Mouse (Mus musculus) hindbrain, embryonic 16.5 days (tissue): Measurements from ENCODE around the gene Ccdc7a. TPM values are rescaled to one million over a fixed set of nuclear protein-coding genes. Genes with fewer than 3 reads are reported as not detected.
"Not testable (repeated sequence)": the region's sequence is repeated elsewhere in the genome, so short reads cannot be mapped to it uniquely, and the experiment has no call there.

ENCODE experiments used
- ATAC-seq: fragments of 200-750 bp; cut with Nextera tagmentation; 2 replicates; pipeline ENCODE4 v1.8.0; 2017; ENCODE audit warnings: moderate TSS enrichment, moderate library complexity
- H3K27ac ChIP-seq: fragments of 300-500 bp; sonication (generic); 2 replicates; pipeline ENCODE4 v1.5.1; 2014; ENCODE audit warnings: low read depth, mild to moderate bottlenecking, control low read depth, low read length, moderate library complexity
- H3K27me3 ChIP-seq: fragments of 300-500 bp; sonication (generic); replicated peaks from 2 replicates; pipeline ENCODE4 v1.6.1; 2014; ENCODE audit warnings: low read length; ENCODE audit not compliant: control insufficient read depth, insufficient read depth
- H3K36me3 ChIP-seq: fragments of 300-500 bp; sonication (generic); 2 replicates; pipeline ENCODE4 v1.6.1; 2014; ENCODE audit warnings: mild to moderate bottlenecking, low read length, moderate library complexity, mixed read lengths; ENCODE audit not compliant: control insufficient read depth, insufficient read depth
- H3K4me1 ChIP-seq: fragments of 300-500 bp; sonication (generic); 2 replicates; pipeline ENCODE4 v1.6.1; 2014; ENCODE audit warnings: low read depth, low read length; ENCODE audit not compliant: control insufficient read depth, insufficient read depth
- H3K4me2 ChIP-seq: fragments of 300-500 bp; sonication (generic); 2 replicates; pipeline ENCODE4 v1.6.1; 2014; ENCODE audit warnings: mild to moderate bottlenecking, low read length, control low read depth, moderate library complexity
- H3K4me3 ChIP-seq: fragments of 300-500 bp; sonication (generic); 2 replicates; pipeline ENCODE4 v1.5.1; 2014; ENCODE audit warnings: mild to moderate bottlenecking, low read length, control low read depth, moderate library complexity
- H3K9ac ChIP-seq: fragments of 300-500 bp; sonication (generic); 2 replicates; pipeline ENCODE4 v1.6.1; 2014; ENCODE audit warnings: low read depth, mild to moderate bottlenecking, control low read depth, low read length, moderate library complexity
- H3K9me3 ChIP-seq: fragments of 300-500 bp; sonication (generic); 2 replicates; pipeline ENCODE4 v1.6.1; 2014; ENCODE audit warnings: mild to moderate bottlenecking, low read length, moderate library complexity; ENCODE audit not compliant: control insufficient read depth
- WGBS: fragments of 180-500 bp; shearing (Covaris S2); extraction: QIAGEN DNeasy Blood & Tissue Kit; methylation state at CpG from one replicate; pipeline ENCODE4 v1.1.7; 2014; 5-methylcytosine and 5-hydroxymethylcytosine counted together
- polyA plus RNA-seq: library from polyadenylated mRNA; unstranded; fragments of >200 nt; fragmentation: Nextera tagmentation; extraction: Ambion mirVana; gene quantifications from 2 replicates; pipeline ENCODE4 v1.2.1, GENCODE M21; 2015

Ccdc7a gene
- not detected in 2 replicates for polyA plus RNA-seq

DNA sequence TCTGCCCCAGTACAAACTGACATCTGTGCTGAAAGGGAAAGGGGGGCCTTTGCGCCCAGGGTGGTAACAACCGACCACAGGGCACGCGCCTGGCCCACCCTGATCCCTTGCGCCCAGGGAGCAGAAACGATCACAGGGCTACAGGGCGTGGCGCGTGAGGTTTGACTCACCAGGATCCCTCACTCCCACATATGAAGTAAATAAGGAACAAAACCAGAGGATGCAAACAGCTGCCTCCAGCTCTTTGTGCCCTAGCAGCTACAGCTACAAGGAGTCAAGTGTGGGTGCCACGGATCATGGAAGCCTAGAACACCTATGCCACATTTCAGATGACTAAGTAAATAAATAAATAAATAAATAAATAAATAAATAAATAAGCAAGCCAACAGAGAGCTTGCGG is at the start of gene Ccdc7a:
Gene Ccdc7a (minus strand): TSS at position 101 of the 400 bp plus-strand sequence.
- not testable (repeated sequence) for ATAC-seq, H3K9ac ChIP-seq
- whole genome bisulfite sequencing, result 93% methylated on average over 2 of the region's 11 CpGs

DNA sequence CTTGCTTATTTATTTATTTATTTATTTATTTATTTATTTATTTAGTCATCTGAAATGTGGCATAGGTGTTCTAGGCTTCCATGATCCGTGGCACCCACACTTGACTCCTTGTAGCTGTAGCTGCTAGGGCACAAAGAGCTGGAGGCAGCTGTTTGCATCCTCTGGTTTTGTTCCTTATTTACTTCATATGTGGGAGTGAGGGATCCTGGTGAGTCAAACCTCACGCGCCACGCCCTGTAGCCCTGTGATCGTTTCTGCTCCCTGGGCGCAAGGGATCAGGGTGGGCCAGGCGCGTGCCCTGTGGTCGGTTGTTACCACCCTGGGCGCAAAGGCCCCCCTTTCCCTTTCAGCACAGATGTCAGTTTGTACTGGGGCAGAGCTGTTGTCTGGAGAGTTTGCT is 1.5 kb upstream of the Ccdc7a start, which contains the start of gene Ccdc7b:
Gene Ccdc7b (plus strand): TSS at position 301 of the 400 bp plus-strand sequence.
- not testable (repeated sequence) for H3K27ac ChIP-seq, H3K4me2 ChIP-seq, H3K27me3 ChIP-seq, H3K36me3 ChIP-seq, H3K4me3 ChIP-seq, ATAC-seq, H3K9me3 ChIP-seq, H3K9ac ChIP-seq, H3K4me1 ChIP-seq
- WGBS, result 86% methylated on average over 1 of the region's 10 CpGs

More for the DNA sequence above, at the start of gene Ccdc7a:
- not testable (repeated sequence) for H3K4me3 ChIP-seq, H3K4me1 ChIP-seq, H3K9me3 ChIP-seq, H3K27ac ChIP-seq, H3K36me3 ChIP-seq, H3K4me2 ChIP-seq, H3K27me3 ChIP-seq

DNA sequence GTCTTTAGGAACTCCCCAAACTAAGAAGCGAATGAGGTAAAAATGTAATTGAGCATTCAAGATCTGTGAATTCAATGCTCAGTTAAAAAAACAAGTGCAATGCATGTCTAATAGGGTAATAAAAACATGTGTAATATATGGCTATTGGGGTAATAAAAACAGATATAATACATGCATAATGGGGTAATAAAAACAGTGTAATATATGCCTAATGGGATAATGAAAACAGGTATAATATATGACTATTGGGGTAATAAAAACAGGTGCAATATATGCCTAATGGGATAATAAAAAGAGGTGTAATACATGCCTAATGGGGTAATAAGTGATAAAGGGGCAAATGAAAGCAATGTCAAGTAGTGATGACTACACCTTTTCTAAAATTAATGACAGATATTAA is 73.9 kb downstream of the Ccdc7a start:
- no peak overlapping the region for H3K9ac ChIP-seq
- ATAC-seq, result no peak
- H3K4me1 ChIP-seq, result no peaks in the 10 kb centered on the region
- H3K4me3 ChIP-seq, result no peak overlapping the region
- no peaks in the 10 kb centered on the region for H3K27me3 ChIP-seq
- H3K27ac ChIP-seq, result no peak overlapping the region
- WGBS, result 93% methylated on average over 1 of the region's 1 CpGs
- no peak overlapping the region for H3K4me2 ChIP-seq
- no peaks in the 10 kb centered on the region for H3K9me3 ChIP-seq
- no peaks in the 10 kb centered on the region for H3K36me3 ChIP-seq

DNA sequence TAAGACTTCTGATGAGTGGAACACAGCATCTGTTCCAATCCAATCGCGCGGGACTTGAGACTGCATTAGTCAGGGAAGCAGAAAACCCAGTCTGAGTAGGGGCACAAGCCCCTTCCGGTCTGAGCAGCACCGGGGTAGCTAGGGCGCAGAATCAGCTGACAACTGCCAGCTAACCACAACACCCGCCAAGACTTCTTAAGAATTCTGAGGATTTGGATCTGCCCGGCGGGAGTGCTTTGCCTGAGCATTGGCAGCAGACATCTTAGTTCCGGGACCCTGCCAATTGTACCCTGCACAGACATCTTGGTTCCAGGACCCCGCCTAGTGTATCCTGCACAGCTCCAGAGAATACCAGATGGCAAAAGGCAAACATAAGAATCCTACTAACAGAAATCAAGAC is 116.4 kb downstream of the Ccdc7a start:
- not testable (repeated sequence) for H3K27ac ChIP-seq, ATAC-seq, H3K4me1 ChIP-seq, H3K9ac ChIP-seq, H3K9me3 ChIP-seq, H3K4me3 ChIP-seq, H3K4me2 ChIP-seq, H3K27me3 ChIP-seq, H3K36me3 ChIP-seq
- 85% methylated on average over 11 of the region's 11 CpGs for WGBS

DNA sequence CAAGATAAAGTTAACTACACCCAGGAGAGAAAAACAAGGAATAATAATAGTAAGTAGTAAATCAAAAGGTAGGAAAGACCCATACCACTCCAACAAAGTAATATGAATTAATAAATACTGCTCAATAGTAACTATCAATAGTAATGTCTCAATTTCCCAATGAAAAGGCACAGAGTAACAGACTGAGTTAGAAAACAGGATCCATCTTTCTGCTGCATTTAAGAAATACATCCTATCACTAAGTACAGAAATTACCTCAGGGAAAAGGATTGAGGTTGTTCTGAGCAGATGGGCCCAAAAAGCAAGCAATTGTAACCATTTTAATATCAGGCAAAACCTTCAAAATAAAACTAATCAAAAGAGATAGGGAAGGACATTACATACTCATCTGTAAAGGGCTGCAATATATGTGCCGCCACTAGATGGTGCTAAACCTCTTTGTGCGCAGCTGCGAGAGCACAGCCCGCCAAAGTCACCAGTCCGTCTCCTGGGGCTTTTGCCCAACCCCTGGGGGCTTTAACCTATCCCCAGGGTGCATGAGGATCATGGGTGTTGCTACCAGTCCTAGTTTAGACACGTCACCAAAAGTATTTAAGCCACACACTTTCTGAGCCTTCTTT is 124.2 kb downstream of the Ccdc7a start:
- not testable (repeated sequence) for H3K9ac ChIP-seq, H3K9me3 ChIP-seq, H3K27me3 ChIP-seq, H3K4me1 ChIP-seq, H3K27ac ChIP-seq, H3K4me3 ChIP-seq, H3K36me3 ChIP-seq
- 0 out of 2 replicates have a peak, but pooled peaks have one; percentile 42 for ATAC-seq
- 0% methylated on average over 6 of the region's 6 CpGs for WGBS
- H3K4me2 ChIP-seq, result peak overlapping the region; percentile 19; the same call in 1 of the 2 replicates

DNA sequence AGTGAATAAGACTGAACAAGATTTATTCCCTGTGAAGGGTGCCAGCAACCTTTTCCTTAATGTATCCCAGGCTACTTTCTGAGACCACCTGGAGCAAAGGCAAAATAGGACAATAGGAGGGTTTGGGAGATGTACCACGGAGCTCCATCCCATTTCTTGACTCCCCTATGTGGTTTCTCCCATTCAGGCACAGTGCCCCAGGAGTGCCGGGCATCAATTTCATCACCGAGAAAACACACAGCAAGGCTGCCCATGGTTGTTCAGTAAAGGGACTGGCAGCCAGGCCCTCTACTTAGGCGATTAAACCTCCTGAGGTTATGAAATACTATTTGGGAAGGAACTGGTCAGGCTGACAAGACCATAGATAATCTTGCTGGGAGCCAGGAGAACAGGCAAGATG is 131.9 kb downstream of the Ccdc7a start:
- 70% methylated on average over 4 of the region's 4 CpGs for WGBS

DNA sequence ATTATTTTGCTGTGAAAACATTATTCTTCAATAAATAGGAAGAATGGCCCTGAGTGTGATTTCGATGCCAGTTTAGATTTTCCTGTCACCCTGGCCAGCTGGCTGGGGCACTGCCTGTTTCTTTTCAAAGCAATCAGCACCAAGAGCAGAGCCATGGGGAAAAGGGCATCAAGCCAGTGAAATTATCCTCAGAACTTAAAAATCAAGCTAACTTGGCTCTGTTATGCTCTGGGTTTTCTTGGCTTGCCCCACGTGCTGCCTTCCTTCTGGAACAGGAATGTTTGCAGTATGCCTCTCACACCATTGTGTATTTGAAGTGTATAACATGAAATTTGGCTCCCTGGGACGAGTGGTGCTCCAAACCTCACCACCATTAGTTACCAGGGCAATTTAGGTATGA is 182.6 kb downstream of the Ccdc7a start:
- WGBS, result 62% methylated on average over 3 of the region's 3 CpGs
- H3K4me3 ChIP-seq, result no peak overlapping the region
- H3K9ac ChIP-seq, result no peak overlapping the region
- H3K27me3 ChIP-seq, result no peaks in the 10 kb centered on the region
- no peak overlapping the region for H3K4me2 ChIP-seq
- H3K4me1 ChIP-seq, result no peaks in the 10 kb centered on the region
- no peaks in the 10 kb centered on the region; the same call in 1 of the 2 replicates for H3K9me3 ChIP-seq
- ATAC-seq, result no peak
- H3K27ac ChIP-seq, result no peak overlapping the region
- H3K36me3 ChIP-seq, result no peaks in the 10 kb centered on the region

More for the DNA sequence above, 131.9 kb downstream of the Ccdc7a start:
- Histone ChIP-seq H3K27me3 (no peaks in the 10 kb centered on the region), H3K4me1 (no peaks in the 10 kb centered on the region), H3K36me3 (no peaks in the 10 kb centered on the region), H3K9me3 (no peaks in the 10 kb centered on the region), H3K9ac (no peak overlapping the region), H3K4me2 (no peak overlapping the region), H3K4me3 (no peak overlapping the region), H3K27ac (no peak overlapping the region)
- no peak for ATAC-seq

DNA sequence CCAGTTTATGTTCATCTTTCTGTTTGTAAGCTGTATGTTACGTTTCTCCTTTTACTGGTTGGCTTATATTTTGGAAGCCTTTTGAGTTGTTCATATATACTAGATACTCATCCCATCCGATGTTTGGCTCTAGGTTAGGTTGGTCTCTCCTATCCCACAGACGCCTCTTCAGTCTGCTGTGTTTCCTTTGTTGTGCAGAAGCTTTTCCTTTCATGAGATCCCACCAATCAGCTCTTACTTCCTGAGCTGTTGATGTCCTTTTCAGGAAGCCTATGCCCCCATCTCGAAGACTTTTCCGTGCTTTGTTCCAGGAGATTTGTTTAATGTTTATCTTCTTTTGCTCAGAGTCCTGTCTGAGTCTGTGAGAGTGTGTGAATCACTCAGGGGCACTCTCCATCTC is 221.6 kb downstream of the Ccdc7a start:
- no peaks in the 10 kb centered on the region for H3K4me1 ChIP-seq
- no peak for ATAC-seq
- no peaks in the 10 kb centered on the region for H3K9me3 ChIP-seq
- 57% methylated on average over 5 of the region's 5 CpGs for WGBS
- H3K4me2 ChIP-seq, result no peak overlapping the region
- no peaks in the 10 kb centered on the region for H3K36me3 ChIP-seq
- no peak overlapping the region for H3K9ac ChIP-seq
- no peaks in the 10 kb centered on the region for H3K27me3 ChIP-seq
- no peak overlapping the region for H3K4me3 ChIP-seq
- no peak overlapping the region for H3K27ac ChIP-seq

DNA sequence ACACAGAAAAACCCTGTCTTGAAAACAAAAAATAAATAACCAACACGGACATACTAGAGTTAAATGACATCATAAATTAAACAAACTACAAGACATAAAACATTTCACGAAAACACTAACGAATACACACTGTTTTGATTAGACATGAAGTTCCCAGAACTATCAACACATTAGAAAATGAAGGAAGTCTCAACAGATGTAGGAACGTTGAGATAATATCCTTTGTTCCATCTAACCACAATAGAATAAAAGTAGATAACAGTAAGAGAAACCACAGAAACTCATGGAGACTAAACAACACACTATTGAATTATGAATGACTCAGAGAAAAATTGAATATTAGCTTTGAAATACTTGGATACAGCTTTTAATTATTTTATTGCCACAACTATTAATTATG is 252.8 kb downstream of the Ccdc7a start:
- H3K4me3 ChIP-seq, result no peak overlapping the region
- H3K27me3 ChIP-seq, result no peaks in the 10 kb centered on the region
- WGBS, result 88% methylated on average over 4 of the region's 4 CpGs
- ATAC-seq, result no peak
- H3K27ac ChIP-seq, result no peak overlapping the region
- no peaks in the 10 kb centered on the region for H3K4me1 ChIP-seq
- H3K9ac ChIP-seq, result no peak overlapping the region
- H3K36me3 ChIP-seq, result no peaks in the 10 kb centered on the region
- no peaks in the 10 kb centered on the region for H3K9me3 ChIP-seq
- H3K4me2 ChIP-seq, result no peak overlapping the region
